Mouse (Mus musculus) cerebellum, adult 2 months (tissue): ENCODE measurements around the gene Sorcs2.

ENCODE experiments used
- CTCF ChIP-seq: fragments of 200-500 bp; IDR thresholded peaks from 2 replicates; pipeline ENCODE4 v1.5.1; 2011; ENCODE audit warnings: low read depth, mild to moderate bottlenecking, control low read depth, low read length, moderate library complexity, borderline replicate concordance; ENCODE audit not compliant: insufficient read depth
- POLR2A ChIP-seq: fragments of 200-500 bp; IDR thresholded peaks from 2 replicates; pipeline ENCODE4 v1.6.1; 2011; ENCODE audit warnings: low read length, control low read depth, borderline replicate concordance; ENCODE audit not compliant: insufficient read depth

DNA sequence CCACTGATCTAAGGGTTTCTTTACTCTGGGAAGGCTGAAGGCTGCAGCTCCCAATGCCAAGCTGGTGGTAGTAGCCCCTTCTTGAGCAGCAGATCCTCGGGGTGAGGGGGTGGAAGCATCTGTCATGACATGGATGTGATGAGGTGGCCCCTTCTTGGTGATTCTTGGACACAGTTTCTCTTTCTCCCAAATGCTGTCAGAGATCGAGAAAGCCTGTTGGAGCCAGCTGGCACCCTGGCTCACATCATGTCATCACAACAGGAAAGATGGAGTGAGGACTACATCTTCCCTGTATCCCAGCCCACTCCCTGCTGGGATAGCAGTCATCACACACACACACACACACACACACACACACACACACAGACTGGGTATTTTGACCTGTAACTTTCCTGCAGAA is 268.3 kb downstream of the Sorcs2 start:
- no peak for TF ChIP-seq POLR2A
- no peak for TF ChIP-seq CTCF
